Mouse (Mus musculus) splenic B cell, adult 2 months (primary cell): ENCODE results near the gene Lingo2.
"Not testable (repeated sequence)": the region's sequence is repeated elsewhere in the genome, so short reads cannot be mapped to it uniquely, and the experiment has no call there.

ENCODE experiments used
- DNase-seq: peaks from one replicate; pipeline ENCODE4 v3.0.0-alpha.2; 2011; ENCODE audit warnings: low read depth, low spot score
- H3K27me3 ChIP-seq: 2 replicates; pipeline ENCODE4 v1.6.1; 2012; ENCODE audit warnings: mild to moderate bottlenecking, low read length, moderate library complexity, mixed read lengths; ENCODE audit not compliant: control insufficient read depth, poor library complexity, insufficient read depth, severe bottlenecking
- H3K36me3 ChIP-seq: 2 replicates; pipeline ENCODE4 v1.6.1; 2012; ENCODE audit warnings: mild to moderate bottlenecking, low read length, moderate library complexity, mixed read lengths; ENCODE audit not compliant: control insufficient read depth, poor library complexity, insufficient read depth, severe bottlenecking

Gene Lingo2

GRCm38 (mm10) chr4:36078910-36079525 lies 872.5 kb downstream of the Lingo2 start:
- Histone ChIP-seq H3K27me3 (no peaks in the 10 kb centered on the region), H3K36me3 (no peaks in the 10 kb centered on the region)
- DNase-seq: no peak

DNA sequence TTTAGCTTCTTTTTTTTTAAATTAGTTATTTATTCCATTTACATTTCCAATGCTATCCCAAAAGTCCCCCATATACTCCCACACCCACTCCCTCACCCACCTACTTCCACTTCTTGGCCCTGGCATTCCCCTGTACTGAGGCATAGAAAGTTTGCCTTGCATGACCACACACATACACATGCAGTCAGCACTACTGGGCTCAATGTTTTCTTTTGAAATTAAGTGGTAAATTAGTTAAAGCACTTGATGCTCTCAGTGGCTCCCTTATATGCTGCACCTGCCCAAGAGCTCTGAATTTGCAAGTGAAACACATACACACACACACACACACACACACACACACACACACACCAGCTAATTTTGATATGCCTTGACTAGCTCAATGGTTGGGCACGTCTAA lies 886.8 kb downstream of the Lingo2 start:
- H3K27me3 ChIP-seq, H3K36me3 ChIP-seq, DNase-seq: not testable (repeated sequence)

GRCm38 (mm10) chr4:36052791-36053376 lies 898.7 kb downstream of the Lingo2 start:
- Histone ChIP-seq H3K27me3 (no peaks in the 10 kb centered on the region), H3K36me3 (no peaks in the 10 kb centered on the region)
- DNase-seq: no peak

DNA sequence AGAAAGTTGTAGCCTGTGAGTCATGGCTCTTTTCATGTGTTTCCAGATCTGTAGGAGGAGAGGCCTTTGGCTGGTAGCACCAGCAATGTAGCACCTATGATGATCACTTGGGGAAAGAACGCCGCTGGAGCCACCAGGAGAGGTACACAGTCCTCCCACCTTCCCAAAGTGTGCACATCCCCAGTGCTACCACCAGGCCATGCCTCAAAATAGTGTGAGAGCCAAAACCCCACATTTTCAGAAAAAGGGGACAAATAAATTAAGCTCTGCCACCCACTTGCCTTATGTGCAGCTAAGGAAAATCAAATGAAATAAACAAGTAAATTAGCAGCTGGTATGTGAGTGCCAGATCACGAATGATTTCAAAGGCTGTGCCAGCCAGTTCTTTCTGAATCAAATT lies 911.2 kb downstream of the Lingo2 start:
- no peaks in the 10 kb centered on the region for H3K36me3 ChIP-seq
- DNase-seq: no peak
- no peaks in the 10 kb centered on the region for H3K27me3 ChIP-seq

GRCm38 (mm10) chr4:36038742-36039141 lies 912.8 kb downstream of the Lingo2 start:
- DNase-seq: no peak
- no peaks in the 10 kb centered on the region for H3K27me3 ChIP-seq
- no peaks in the 10 kb centered on the region for H3K36me3 ChIP-seq

DNA sequence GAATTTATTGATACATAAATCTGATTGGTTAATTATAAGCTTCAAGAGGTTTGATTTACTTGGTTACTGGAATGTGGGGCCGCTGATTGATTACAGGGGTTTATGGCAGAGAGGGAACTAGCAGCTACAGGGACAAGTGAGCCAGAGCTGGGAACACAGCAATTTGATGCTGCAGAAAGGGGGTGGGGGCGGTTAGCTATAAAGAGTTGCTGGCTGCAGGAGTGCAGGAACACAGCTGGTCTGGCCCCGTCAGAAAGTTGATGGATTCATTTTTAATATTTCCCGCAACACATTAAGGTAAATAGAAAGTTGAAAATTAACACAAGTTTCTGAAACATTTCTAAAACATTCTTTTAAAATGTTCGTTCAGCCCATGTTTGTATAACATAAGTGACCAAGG lies 919.5 kb downstream of the Lingo2 start:
- Histone ChIP-seq H3K36me3 (no peaks in the 10 kb centered on the region), H3K27me3 (no peaks in the 10 kb centered on the region)
- no peak for DNase-seq

DNA sequence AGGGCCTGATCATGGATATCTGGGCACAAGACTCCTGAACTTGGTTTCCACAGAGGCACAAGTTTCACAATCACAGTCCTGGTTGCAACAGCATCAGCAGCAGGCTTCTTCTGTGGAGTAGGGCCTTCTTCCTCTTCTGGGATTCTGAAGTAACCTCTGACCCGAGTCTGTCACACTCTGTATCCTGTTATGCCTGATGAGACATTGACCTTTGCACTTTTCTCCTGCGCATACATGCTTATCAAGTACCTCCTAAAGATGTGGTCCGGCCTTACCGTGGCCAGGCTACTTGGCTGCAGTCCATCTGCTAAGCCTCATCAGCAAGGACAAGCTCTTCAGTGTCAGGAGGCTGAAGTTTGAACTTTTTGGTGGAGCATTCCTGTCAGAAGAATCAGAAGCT lies 937.4 kb downstream of the Lingo2 start:
- H3K27me3 ChIP-seq: no peaks in the 10 kb centered on the region
- DNase-seq: no peak
- H3K36me3 ChIP-seq: no peaks in the 10 kb centered on the region

- no peak for DNase-seq
- Histone ChIP-seq H3K36me3 (no peaks in the 10 kb centered on the region), H3K27me3 (no peaks in the 10 kb centered on the region)
These were observed 959.4 kb downstream of the Lingo2 start for GRCm38 (mm10) chr4:35992005-35992763.

DNA sequence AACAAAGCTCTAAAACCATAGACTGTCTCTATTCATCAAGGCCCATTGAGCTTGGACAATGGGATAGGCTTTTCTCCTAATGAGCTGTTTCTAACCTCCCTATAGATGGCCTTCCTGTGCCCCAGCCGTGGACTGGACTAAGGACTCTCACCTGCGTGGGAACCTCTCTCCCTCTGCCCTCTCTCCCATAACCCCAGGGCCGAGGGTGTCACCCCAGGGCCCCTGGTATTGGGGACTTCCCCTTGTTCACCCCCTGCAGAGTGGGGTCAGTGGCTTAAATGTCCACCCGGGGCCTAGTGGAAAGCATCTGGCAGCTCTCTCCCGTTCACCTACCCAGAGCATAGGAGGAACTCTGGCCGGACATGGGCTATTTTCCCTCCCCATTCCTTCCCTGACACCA lies 965.5 kb downstream of the Lingo2 start:
- Histone ChIP-seq H3K36me3 (no peaks in the 10 kb centered on the region), H3K27me3 (no peaks in the 10 kb centered on the region)
- no peak for DNase-seq

- H3K27me3 ChIP-seq: no peaks in the 10 kb centered on the region
- no peak for DNase-seq
- H3K36me3 ChIP-seq: no peaks in the 10 kb centered on the region
These were observed 988.0 kb downstream of the Lingo2 start for GRCm38 (mm10) chr4:35963532-35963931.

DNA sequence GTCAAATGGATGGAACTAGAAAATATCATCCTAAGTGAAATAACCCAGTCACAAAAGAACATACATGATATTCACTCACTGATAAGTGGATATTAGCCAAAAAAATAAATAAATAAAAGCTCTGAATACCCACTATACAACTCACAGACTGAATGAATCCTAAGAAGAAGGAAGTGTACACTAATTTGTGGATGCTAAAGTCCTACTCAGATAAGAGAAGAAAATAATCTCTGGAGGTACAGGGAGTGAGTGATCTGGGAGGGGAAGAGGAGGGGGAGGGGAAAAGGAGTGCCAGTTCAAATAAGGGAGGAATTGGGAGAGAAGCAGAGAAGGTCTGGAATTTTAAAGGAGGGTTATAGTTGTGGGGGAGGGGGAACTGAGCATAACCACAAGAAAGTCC lies 999.7 kb downstream of the Lingo2 start:
- Histone ChIP-seq H3K36me3 (no peaks in the 10 kb centered on the region), H3K27me3 (no peaks in the 10 kb centered on the region)
- no peak for DNase-seq

DNA sequence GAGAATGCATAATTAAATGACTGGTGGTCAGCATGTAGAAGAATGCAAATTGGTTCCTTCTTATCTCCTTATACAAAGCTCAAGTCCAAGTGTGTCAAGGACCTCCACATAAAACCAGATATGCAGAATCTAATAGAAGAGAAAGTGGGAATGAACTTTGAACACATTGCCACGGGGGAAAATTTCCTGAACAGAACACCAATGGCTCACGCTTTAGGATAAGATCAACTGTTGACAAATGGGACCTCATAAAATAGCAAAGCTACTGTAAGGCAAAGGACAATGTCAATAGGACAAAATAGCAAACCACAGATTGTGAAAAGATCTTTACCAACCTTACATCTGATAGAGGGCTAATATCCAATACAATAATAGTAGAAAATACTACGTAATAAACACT lies 1000.3 kb downstream of the Lingo2 start:
- no peaks in the 10 kb centered on the region for H3K27me3 ChIP-seq
- DNase-seq: no peak
- no peaks in the 10 kb centered on the region for H3K36me3 ChIP-seq

GRCm38 (mm10) chr4:35934056-35934661 lies 1017.4 kb downstream of the Lingo2 start:
- Histone ChIP-seq H3K36me3 (no peaks in the 10 kb centered on the region), H3K27me3 (no peaks in the 10 kb centered on the region)
- no peak for DNase-seq

- no peak for DNase-seq
- H3K36me3 ChIP-seq: no peaks in the 10 kb centered on the region
- H3K27me3 ChIP-seq: no peaks in the 10 kb centered on the region
These were observed 1023.8 kb downstream of the Lingo2 start for GRCm38 (mm10) chr4:35927722-35928121.

GRCm38 (mm10) chr4:35917453-35917852 lies 1034.1 kb downstream of the Lingo2 start:
- Histone ChIP-seq H3K36me3 (no peaks in the 10 kb centered on the region), H3K27me3 (no peaks in the 10 kb centered on the region)
- no peak for DNase-seq
